Comparison of ENCODE assay signal across 8 mouse cellular contexts in the genomic region with DNA sequence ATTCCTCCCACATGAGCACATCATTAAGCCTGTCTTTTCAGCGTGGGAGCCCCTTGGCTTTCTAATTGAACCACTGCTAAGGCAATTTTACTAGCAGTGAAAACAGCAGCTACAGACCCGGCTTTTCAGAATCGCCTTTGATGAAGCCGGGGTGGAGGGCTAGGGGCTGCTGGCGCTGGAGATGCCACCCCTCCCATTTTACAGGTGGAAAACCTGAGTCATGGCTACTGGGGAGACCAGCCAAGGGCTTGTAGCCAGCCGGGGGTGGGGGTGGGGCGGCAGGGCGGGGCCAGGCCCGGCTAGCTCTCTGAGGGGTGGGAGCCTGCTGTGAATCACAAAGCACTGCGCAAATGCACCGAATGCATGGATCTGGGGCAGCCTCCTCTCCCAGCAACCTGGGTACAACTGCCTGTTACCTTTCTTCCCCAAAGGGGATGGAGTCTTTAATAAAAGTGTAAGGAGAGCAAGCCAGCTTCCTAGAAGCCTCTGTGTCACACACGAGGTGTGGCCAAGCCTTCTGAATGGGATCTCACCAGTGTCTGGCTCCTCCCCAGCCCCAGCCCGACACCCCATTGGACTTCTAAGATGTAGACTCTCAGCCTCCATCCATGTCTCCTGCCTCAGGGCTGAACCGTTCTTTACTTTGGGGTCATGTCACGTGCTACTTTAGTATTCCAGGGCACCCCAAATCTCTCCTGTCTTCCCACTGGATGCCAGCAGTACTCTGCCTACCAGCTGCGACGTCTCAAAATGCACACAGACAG.
DNase-seq lines count a peak whose midpoint lies in the region.

No protein-coding gene starts in this region.

- peak overlapping the region; percentile 14; the same call in 1 of the 2 replicates for H3K27ac ChIP-seq in hindbrain, embryonic 10.5 days
- peak overlapping the region; percentile 64 for H3K27ac ChIP-seq in midbrain, embryonic 10.5 days (replicated peaks)

- H3K9me3 ChIP-seq in hindbrain, embryonic 10.5 days = peaks cover 5% of the 10 kb centered on the region; the same call in 1 of the 2 replicates
- no peaks in the 10 kb centered on the region; the same call in 1 of the 2 replicates for H3K9me3 ChIP-seq in midbrain, embryonic 10.5 days (replicated peaks)

- H3K36me3 ChIP-seq in hindbrain, embryonic 10.5 days = no peaks in the 10 kb centered on the region
- H3K36me3 ChIP-seq in midbrain, embryonic 10.5 days = no peaks in the 10 kb centered on the region

- intact Hi-C loops in heart, postnatal 14 days (cut with DNase I) = loop anchor here (5.0 kb wide), 1 partner anchor 77 kb away; a partner anchor contains a TSS
- intact Hi-C loops in left cerebral cortex, postnatal 10 days (cut with DNase I) = no loop called here

- peak; percentile 96 for DNase-seq in heart, adult 11 months
- no peak for DNase-seq in heart, postnatal 14 days
- peak; percentile 59 for DNase-seq in MN1 (ENCODE audit: low spot score)
- DNase-seq in hindbrain, embryonic 10.5 days (ENCODE audit: low spot score) = peak; percentile 27
- peak; percentile 25 for DNase-seq in midbrain, embryonic 10.5 days (ENCODE audit: low spot score)
- DNase-seq in left cerebral cortex, postnatal 10 days (ENCODE audit: extremely low spot score in 1 of 2, low spot score in 2 of 2) = no peak
- DNase-seq in urinary bladder, postnatal 25 days (ENCODE audit: low spot score) = no peak
- DNase-seq in spleen, postnatal 4 days (ENCODE audit: low spot score in 2 of 2) = no peak

- peaks cover 29% of the 10 kb centered on the region for H3K27me3 ChIP-seq in hindbrain, embryonic 10.5 days (ENCODE audit: insufficient read depth, poor library complexity, severe bottlenecking)
- H3K27me3 ChIP-seq in midbrain, embryonic 10.5 days (ENCODE audit: low read depth, poor library complexity, severe bottlenecking) = peaks cover 37% of the 10 kb centered on the region

- H3K4me3 ChIP-seq in hindbrain, embryonic 10.5 days = peak overlapping the region; percentile 40
- peak overlapping the region; percentile 45 for H3K4me3 ChIP-seq in midbrain, embryonic 10.5 days

- peaks cover 29% of the 10 kb centered on the region for H3K4me1 ChIP-seq in hindbrain, embryonic 10.5 days (replicated peaks)
- peaks cover 30% of the 10 kb centered on the region for H3K4me1 ChIP-seq in midbrain, embryonic 10.5 days

- 8% methylated on average over 17 of the region's 17 CpGs for WGBS in hindbrain, embryonic 10.5 days
- 9% methylated on average over 17 of the region's 17 CpGs for WGBS in midbrain, embryonic 10.5 days

Comparison
In these comparisons a context has a peak if more than half of its experiments do, and no peak if none do; other contexts are left out.
1. DNase-seq: peak in heart, adult 11 months (single experiment), MN1 (single experiment), hindbrain, embryonic 10.5 days (single experiment) and midbrain, embryonic 10.5 days (single experiment); none in heart, postnatal 14 days (0 of 2), left cerebral cortex, postnatal 10 days (0 of 2), urinary bladder, postnatal 25 days (single experiment) and spleen, postnatal 4 days (0 of 2).